Mouse (Mus musculus) urinary bladder, adult 18-20 months (tissue): ENCODE results near the gene Tcl1b2.
"Not testable (repeated sequence)": the region's sequence is repeated elsewhere in the genome, so short reads cannot be mapped to it uniquely, and the experiment has no call there.

Source experiments
- DNase-seq, 2 experiments: peaks; one replicate each; pipeline ENCODE4 v3.0.0; 2022; ENCODE audit warnings: low spot score in 2 of 2, mixed read lengths in 2 of 2

The Tcl1b2 gene

GRCm38 (mm10) chr12:105145714-105146113 lies at the start of gene Tcl1b2:
Tcl1b2 (plus strand) TSS chr12:105146014.
- DNase-seq, result no peak

- no peak for DNase-seq
These were observed 46.3 kb upstream of the Tcl1b2 start for GRCm38 (mm10) chr12:105099466-105100044.

- DNase-seq, result no peak
These were observed 42.9 kb upstream of the Tcl1b2 start for GRCm38 (mm10) chr12:105102901-105103300.

GRCm38 (mm10) chr12:105104036-105104435 lies 41.8 kb upstream of the Tcl1b2 start:
- DNase-seq, result peak; percentile 20 to 32

GRCm38 (mm10) chr12:105105326-105105725 lies 40.5 kb upstream of the Tcl1b2 start:
- no peak for DNase-seq

- no peak for DNase-seq
These were observed 37.0 kb upstream of the Tcl1b2 start for GRCm38 (mm10) chr12:105108856-105109255.

GRCm38 (mm10) chr12:105109406-105109805 lies 36.4 kb upstream of the Tcl1b2 start:
- no peak for DNase-seq

- no peak for DNase-seq
These were observed 36.0 kb upstream of the Tcl1b2 start for GRCm38 (mm10) chr12:105109812-105110211.

GRCm38 (mm10) chr12:105112321-105112988 lies 33.4 kb upstream of the Tcl1b2 start:
- DNase-seq, result no peak

- no peak for DNase-seq
These were observed 29.2 kb upstream of the Tcl1b2 start for GRCm38 (mm10) chr12:105116648-105117047.

GRCm38 (mm10) chr12:105125362-105125761 lies 20.5 kb upstream of the Tcl1b2 start:
- DNase-seq, result no peak

GRCm38 (mm10) chr12:105126516-105126915 lies 19.3 kb upstream of the Tcl1b2 start:
- DNase-seq, result no peak

GRCm38 (mm10) chr12:105127607-105128006 lies 18.2 kb upstream of the Tcl1b2 start:
- DNase-seq, result no peak

GRCm38 (mm10) chr12:105129494-105130205 lies 16.2 kb upstream of the Tcl1b2 start:
- not testable (repeated sequence) for DNase-seq

- DNase-seq, result not testable (repeated sequence)
These were observed 11.6 kb upstream of the Tcl1b2 start for GRCm38 (mm10) chr12:105134167-105134566.

- not testable (repeated sequence) for DNase-seq
These were observed 11.0 kb upstream of the Tcl1b2 start for GRCm38 (mm10) chr12:105134826-105135225.

GRCm38 (mm10) chr12:105137729-105138128 lies 8.1 kb upstream of the Tcl1b2 start:
- not testable (repeated sequence) for DNase-seq

- no peak for DNase-seq
These were observed 2.7 kb upstream of the Tcl1b2 start for GRCm38 (mm10) chr12:105143096-105143495.

GRCm38 (mm10) chr12:105144928-105145327 lies 886 bp upstream of the Tcl1b2 start:
- not testable (repeated sequence) for DNase-seq

GRCm38 (mm10) chr12:105155286-105155685 lies 9.5 kb downstream of the Tcl1b2 start:
- DNase-seq, result not testable (repeated sequence)

GRCm38 (mm10) chr12:105158842-105159241 lies 13.0 kb downstream of the Tcl1b2 start:
- no peak for DNase-seq

- no peak for DNase-seq
These were observed 13.6 kb downstream of the Tcl1b2 start, which contains the start of gene Tcl1b1 for GRCm38 (mm10) chr12:105159390-105159789. Tcl1b1 (plus strand) TSS chr12:105159690.

GRCm38 (mm10) chr12:105166734-105167133 lies 20.9 kb downstream of the Tcl1b2 start:
- no peak for DNase-seq
